Comparison of ENCODE assay signal across 18 mouse cellular contexts in the genomic region with DNA sequence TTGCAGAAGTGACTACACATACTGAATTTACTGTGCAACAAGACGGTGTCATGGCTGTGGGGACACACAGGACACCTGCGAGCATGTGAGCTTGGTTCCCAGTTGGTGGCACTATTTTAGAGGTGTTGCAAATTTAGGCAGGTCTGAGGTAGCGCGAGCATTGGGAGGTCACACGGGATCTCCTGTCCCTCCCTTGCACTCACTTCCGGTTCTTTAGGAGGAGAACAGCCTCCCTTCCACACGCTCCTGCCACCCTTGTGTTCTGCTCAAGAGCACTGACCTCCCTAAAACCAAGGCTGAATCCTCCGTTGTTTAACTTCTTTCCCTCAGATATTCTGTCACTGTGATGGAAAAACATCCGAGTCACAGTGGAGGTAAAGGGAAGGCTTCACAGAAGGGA.
"Had no signal": no experiment of that assay in that cellular context is flagged by ENCODE, and none has a peak within 500 bp of the region (broad histone marks: within the 10 kb centered on the region; RNA-seq: fewer than 3 reads in every experiment).

No protein-coding gene starts in this region.

- DNase-seq: liver, postnatal 0 days; lung, adult 2 months; lung, postnatal 14 days; lung, postnatal 36 days; right cerebral cortex, postnatal 14 days; thymus, adult 18-20 months; thymus, postnatal 14 days; thymus, postnatal 36 days had no signal

- H3K27me3 ChIP-seq: liver, embryonic 15.5 days; lung, embryonic 15.5 days; midbrain, embryonic 13.5 days; midbrain, embryonic 15.5 days; neural tube, embryonic 12.5 days; stomach, embryonic 15.5 days had no signal

- H3K9ac ChIP-seq: liver, embryonic 15.5 days; liver, postnatal 0 days; lung, embryonic 15.5 days; midbrain, embryonic 13.5 days; midbrain, embryonic 15.5 days; neural tube, embryonic 12.5 days; stomach, embryonic 15.5 days had no signal

- H3K36me3 ChIP-seq: liver, embryonic 15.5 days; lung, embryonic 15.5 days; midbrain, embryonic 13.5 days; midbrain, embryonic 15.5 days; neural tube, embryonic 12.5 days; stomach, embryonic 15.5 days had no signal

- ATAC-seq: liver, postnatal 0 days; lung, postnatal 0 days; midbrain, embryonic 13.5 days; midbrain, embryonic 15.5 days had no signal

- H3K4me2 ChIP-seq: liver, embryonic 15.5 days; lung, embryonic 15.5 days; midbrain, embryonic 11.5 days; midbrain, embryonic 13.5 days; midbrain, embryonic 15.5 days; neural tube, embryonic 12.5 days; stomach, embryonic 15.5 days had no signal

- H3K9me3 ChIP-seq: liver, embryonic 15.5 days; lung, embryonic 15.5 days; midbrain, embryonic 13.5 days; midbrain, embryonic 15.5 days; neural tube, embryonic 12.5 days; stomach, embryonic 15.5 days had no signal

- H3K4me3 ChIP-seq: liver, embryonic 15.5 days; lung, embryonic 15.5 days; megakaryocyte, embryonic 14.5 days; midbrain, embryonic 13.5 days; midbrain, embryonic 15.5 days; neural tube, embryonic 12.5 days; stomach, embryonic 15.5 days had no signal

- H3K4me1 ChIP-seq: liver, embryonic 15.5 days; lung, embryonic 15.5 days; megakaryocyte, embryonic 14.5 days; midbrain, embryonic 13.5 days; midbrain, embryonic 15.5 days; neural tube, embryonic 12.5 days; stomach, embryonic 15.5 days had no signal

- H3K27ac ChIP-seq: liver, embryonic 15.5 days; lung, embryonic 15.5 days; macrophage; midbrain, embryonic 13.5 days; midbrain, embryonic 15.5 days; neural tube, embryonic 12.5 days; stomach, embryonic 15.5 days had no signal
